Mouse (Mus musculus): ENCODE measurements around the gene Mrc2. TPM values are rescaled to one million over a fixed set of nuclear protein-coding genes. Genes with fewer than 3 reads are reported as not detected.

Gene Mrc2
- total and polyA plus RNA-seq, 3 experiments = under 0.01 to 0.10 (median 0.09) TPM

DNA sequence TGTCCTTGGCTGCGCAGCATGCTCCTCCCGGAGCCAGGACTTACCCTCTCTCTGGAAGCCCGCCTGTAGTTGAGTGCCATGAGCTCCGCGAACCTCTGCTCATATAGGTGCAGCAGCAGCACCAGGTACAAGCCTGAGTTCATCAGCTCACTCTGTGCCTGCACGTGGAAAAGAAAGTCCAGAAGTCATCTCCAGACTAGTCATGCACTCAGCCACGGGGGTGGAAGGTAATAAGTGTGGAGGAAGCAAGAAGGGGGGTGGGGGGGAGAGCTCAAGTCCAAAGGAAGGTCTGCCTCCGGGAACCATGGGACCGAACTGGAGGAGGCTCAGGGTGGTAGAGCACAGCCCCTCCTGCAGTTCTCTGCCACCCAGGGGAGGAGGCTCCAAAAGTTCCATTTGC lies 79.4 kb downstream of the Mrc2 start:
- dilution Hi-C loops (cut with MboI; ENCODE audit: extremely low pct_ligation_motif_present, extremely low pct_unique_long_range_greater_than_20kb, low sequenced_read_pairs) (no loop called here), in situ Hi-C loops (cut with MboI; ENCODE audit: low pct_ligation_motif_present, low pct_unique_long_range_greater_than_20kb, low sequenced_read_pairs) (no loop called here)
- DNase-seq (ENCODE audit: extremely low read depth) = no peak
- no peak for TF ChIP-seq NELFE (IDR thresholded peaks at IDR 0.05; ENCODE audit: low read depth, low read length)
- TF ChIP-seq RAD21 (IDR thresholded peaks at IDR 0.05; ENCODE audit: low read depth, low read length) = no peak
- TF ChIP-seq TBP (conservative IDR thresholded peaks at IDR 0.05; ENCODE audit: low read depth, low read length) = no peak
- TF ChIP-seq JUND (conservative IDR thresholded peaks at IDR 0.05; ENCODE audit: low read depth, low read length) = no peak
- TF ChIP-seq MXI1 (IDR thresholded peaks at IDR 0.05; ENCODE audit: low read depth, low read length) = no peak
- no peak for TF ChIP-seq ZC3H11A (IDR thresholded peaks at IDR 0.05; ENCODE audit: low read depth, low read length)
- no peak for TF ChIP-seq SMC3 (IDR thresholded peaks at IDR 0.05; ENCODE audit: low read depth, low read length)
- TF ChIP-seq MAFK (IDR thresholded peaks at IDR 0.05; ENCODE audit: insufficient replicate concordance, low read length) = no peak
- no peak for TF ChIP-seq ZKSCAN1 (IDR thresholded peaks at IDR 0.05; ENCODE audit: borderline replicate concordance, low read depth, low read length)
- TF ChIP-seq UBTF (IDR thresholded peaks at IDR 0.05; ENCODE audit: low read depth, low read length) = no peak
- no peak for TF ChIP-seq MYC (IDR thresholded peaks at IDR 0.05; ENCODE audit: low read depth, low read length)
- no peak for TF ChIP-seq USF1 (IDR thresholded peaks at IDR 0.05; ENCODE audit: low read depth, low read length)
- TF ChIP-seq POLR2AphosphoS2 (IDR thresholded peaks at IDR 0.05; ENCODE audit: low read depth, low read length) = no peak
- Histone ChIP-seq H3K4me1 (ENCODE audit: control insufficient read depth in 1 of 2, insufficient read depth in 2 of 2) (peaks cover 7 to 23% of the 10 kb centered on the region in 2 experiments; a peak in 3 of 4 replicates), H3K9me3 (replicated peaks; ENCODE audit: low read length) (no peaks in the 10 kb centered on the region), H3K9ac (ENCODE audit: insufficient read depth, low read depth) (no peak overlapping the region), H3K79me2 (replicated peaks; ENCODE audit: control insufficient read depth, extremely low read depth, insufficient read depth, poor library complexity, severe bottlenecking) (no peaks in the 10 kb centered on the region), H3K4me3 (replicated peaks in 1 of 3; ENCODE audit: low read depth in 2 of 3, low read length in 2 of 3, poor library complexity in 1 of 3) (no peak overlapping the region), H3K27me3 (replicated peaks) (no peaks in the 10 kb centered on the region), H3K36me3 (replicated peaks in 1 of 2; ENCODE audit: control insufficient read depth in 1 of 2, insufficient read depth in 1 of 2, low read length in 1 of 2) (no peaks in the 10 kb centered on the region), H3K27ac (ENCODE audit: insufficient read depth, low read depth) (no peak overlapping the region), H3K4me2 (ENCODE audit: insufficient read depth, low read depth, poor library complexity, severe bottlenecking) (no peak overlapping the region)

- in situ Hi-C loops (cut with MboI; ENCODE audit: low pct_ligation_motif_present, low pct_unique_long_range_greater_than_20kb, low sequenced_read_pairs) = no loop called here
- H3K9me3 ChIP-seq (replicated peaks; ENCODE audit: low read length) = no peaks in the 10 kb centered on the region
- no peak for TF ChIP-seq SMC3 (IDR thresholded peaks at IDR 0.05; ENCODE audit: low read depth, low read length)
- TF ChIP-seq CHD2 (IDR thresholded peaks at IDR 0.05; ENCODE audit: low read length) = no peak
- no peak overlapping the region for H3K4me3 ChIP-seq (replicated peaks in 1 of 3; ENCODE audit: low read depth in 2 of 3, low read length in 2 of 3, poor library complexity in 1 of 3)
- dilution Hi-C loops (cut with MboI; ENCODE audit: extremely low pct_ligation_motif_present, extremely low pct_unique_long_range_greater_than_20kb, low sequenced_read_pairs) = no loop called here
- H3K79me2 ChIP-seq (replicated peaks; ENCODE audit: control insufficient read depth, extremely low read depth, insufficient read depth, poor library complexity, severe bottlenecking) = no peaks in the 10 kb centered on the region
- no peak overlapping the region for H3K27ac ChIP-seq (ENCODE audit: insufficient read depth, low read depth)
- peak overlapping the region; percentile 41; the same call in 1 of the 2 replicates for H3K4me2 ChIP-seq (ENCODE audit: insufficient read depth, low read depth, poor library complexity, severe bottlenecking)
- H3K4me1 ChIP-seq (ENCODE audit: control insufficient read depth in 1 of 2, insufficient read depth in 2 of 2) = peaks cover 7 to 23% of the 10 kb centered on the region in 2 experiments; a peak in 3 of 4 replicates
- H3K27me3 ChIP-seq (replicated peaks) = no peaks in the 10 kb centered on the region
- H3K9ac ChIP-seq (ENCODE audit: insufficient read depth, low read depth) = no peak overlapping the region
- no peaks in the 10 kb centered on the region for H3K36me3 ChIP-seq (replicated peaks in 1 of 2; ENCODE audit: control insufficient read depth in 1 of 2, insufficient read depth in 1 of 2, low read length in 1 of 2)
- DNase-seq (ENCODE audit: extremely low read depth) = no peak
Measured at GRCm38 (mm10) chr11:105373881-105374280, 81.4 kb downstream of the Mrc2 start.
